Mouse (Mus musculus) stomach, embryonic 16.5 days (tissue): ENCODE measurements around the gene Trim10. TPM values are rescaled to one million over a fixed set of nuclear protein-coding genes. Genes with fewer than 3 reads are reported as not detected.
A peak's percentile ranks its signal among the peaks of the same experiment; 100 is the strongest.

Experiments used
- ATAC-seq: fragments of 200-750 bp; cut with Nextera tagmentation; 2 replicates; pipeline ENCODE4 v1.8.0; 2017; ENCODE audit warnings: moderate number of reproducible peaks, moderate TSS enrichment; ENCODE audit not compliant: insufficient read depth, low FRiP score
- H3K27ac ChIP-seq: fragments of 300-500 bp; sonication (generic); 2 replicates; pipeline ENCODE4 v1.5.1; 2014; ENCODE audit warnings: low read length
- H3K27me3 ChIP-seq: fragments of 300-500 bp; sonication (generic); 2 replicates; pipeline ENCODE4 v1.6.1; 2014; ENCODE audit warnings: low read length, control low read depth, mixed read lengths; ENCODE audit not compliant: control insufficient read depth, insufficient read depth
- H3K36me3 ChIP-seq: fragments of 300-500 bp; sonication (generic); 2 replicates; pipeline ENCODE4 v1.6.1; 2014; ENCODE audit warnings: low read length; ENCODE audit not compliant: control insufficient read depth, insufficient read depth
- H3K4me1 ChIP-seq: fragments of 300-500 bp; sonication (generic); 2 replicates; pipeline ENCODE4 v1.6.1; 2014; ENCODE audit warnings: low read length, control low read depth, mixed read lengths; ENCODE audit not compliant: control insufficient read depth, insufficient read depth
- H3K4me2 ChIP-seq: fragments of 300-500 bp; sonication (generic); 2 replicates; pipeline ENCODE4 v1.6.1; 2014; ENCODE audit warnings: low read depth, low read length, mixed read lengths
- H3K4me3 ChIP-seq: fragments of 300-500 bp; sonication (generic); replicated peaks from 2 replicates; pipeline ENCODE4 v1.5.1; 2014; ENCODE audit warnings: mild to moderate bottlenecking, low read length
- H3K9ac ChIP-seq: fragments of 300-500 bp; sonication (generic); 2 replicates; pipeline ENCODE4 v1.6.1; 2014; ENCODE audit warnings: low read length
- H3K9me3 ChIP-seq: fragments of 300-500 bp; sonication (generic); replicated peaks from 2 replicates; pipeline ENCODE4 v1.6.1; 2016; ENCODE audit warnings: low read length, control low read depth; ENCODE audit not compliant: control insufficient read depth
- WGBS: fragments of 180-500 bp; shearing (Covaris S2); extraction: QIAGEN DNeasy Blood & Tissue Kit; methylation state at CpG from one replicate; pipeline ENCODE4 v1.1.7; 2014; 5-methylcytosine and 5-hydroxymethylcytosine counted together
- polyA plus RNA-seq: library from polyadenylated mRNA; unstranded; fragments of >200 nt; fragmentation: Nextera tagmentation; extraction: Ambion mirVana; gene quantifications from 2 replicates; pipeline ENCODE4 v1.2.1, GENCODE M21; 2015

The Trim10 gene
- polyA plus RNA-seq, 1 experiment from 2014 or later, result 12.4 TPM

GRCm38 (mm10) chr17:36912031-36912430 lies 42.7 kb downstream of the Trim10 start:
- no peak for ATAC-seq
- Histone ChIP-seq H3K27ac (no peak overlapping the region), H3K27me3 (no peaks in the 10 kb centered on the region), H3K4me2 (no peak overlapping the region), H3K36me3 (no peaks in the 10 kb centered on the region), H3K4me1 (no peaks in the 10 kb centered on the region), H3K4me3 (no peak overlapping the region), H3K9ac (no peak overlapping the region), H3K9me3 (no peaks in the 10 kb centered on the region)
- 62% methylated on average over 2 of the region's 2 CpGs for WGBS

- no peak for ATAC-seq
Measured at GRCm38 (mm10) chr17:36914108-36914507, 44.7 kb downstream of the Trim10 start.

GRCm38 (mm10) chr17:36915076-36915475 lies 45.7 kb downstream of the Trim10 start:
- no peak overlapping the region for H3K27ac ChIP-seq
- no peaks in the 10 kb centered on the region for H3K36me3 ChIP-seq
- no peak overlapping the region for H3K4me3 ChIP-seq
- H3K4me2 ChIP-seq, result no peak overlapping the region
- H3K27me3 ChIP-seq, result no peaks in the 10 kb centered on the region
- no peak overlapping the region for H3K9ac ChIP-seq
- WGBS, result 15% methylated on average over 9 of the region's 9 CpGs
- ATAC-seq, result no peak
- H3K4me1 ChIP-seq, result no peaks in the 10 kb centered on the region
- no peaks in the 10 kb centered on the region for H3K9me3 ChIP-seq

More at GRCm38 (mm10) chr17:36914108-36914507, 44.7 kb downstream of the Trim10 start:
- Histone ChIP-seq H3K36me3 (no peaks in the 10 kb centered on the region), H3K9me3 (no peaks in the 10 kb centered on the region), H3K4me1 (no peaks in the 10 kb centered on the region), H3K9ac (no peak overlapping the region), H3K27ac (no peak overlapping the region), H3K27me3 (no peaks in the 10 kb centered on the region), H3K4me2 (no peak overlapping the region), H3K4me3 (no peak overlapping the region)
- 3% methylated on average over 2 of the region's 2 CpGs for WGBS

GRCm38 (mm10) chr17:36920239-36920638 lies 50.9 kb downstream of the Trim10 start:
- Histone ChIP-seq H3K4me2 (no peak overlapping the region), H3K27me3 (no peaks in the 10 kb centered on the region), H3K4me1 (no peaks in the 10 kb centered on the region), H3K27ac (no peak overlapping the region), H3K4me3 (no peak overlapping the region), H3K9me3 (no peaks in the 10 kb centered on the region), H3K36me3 (no peaks in the 10 kb centered on the region), H3K9ac (no peak overlapping the region)
- WGBS, result 41% methylated on average over 15 of the region's 15 CpGs
- ATAC-seq, result peak; percentile 58

- Histone ChIP-seq H3K4me2 (no peak overlapping the region), H3K9ac (no peak overlapping the region), H3K36me3 (no peaks in the 10 kb centered on the region), H3K4me3 (no peak overlapping the region), H3K4me1 (no peaks in the 10 kb centered on the region), H3K9me3 (no peaks in the 10 kb centered on the region), H3K27ac (no peak overlapping the region), H3K27me3 (no peaks in the 10 kb centered on the region)
- 73% methylated on average over 4 of the region's 4 CpGs for WGBS
- no peak for ATAC-seq
Measured at GRCm38 (mm10) chr17:36922715-36923114, 53.3 kb downstream of the Trim10 start.

- ATAC-seq, result no peak
- Histone ChIP-seq H3K36me3 (no peaks in the 10 kb centered on the region), H3K4me3 (no peak overlapping the region), H3K27ac (no peak overlapping the region), H3K4me1 (no peaks in the 10 kb centered on the region), H3K9ac (no peak overlapping the region), H3K9me3 (no peaks in the 10 kb centered on the region), H3K4me2 (no peak overlapping the region), H3K27me3 (no peaks in the 10 kb centered on the region)
- WGBS, result 61% methylated on average over 4 of the region's 4 CpGs
Measured at GRCm38 (mm10) chr17:36923491-36923890, 54.1 kb downstream of the Trim10 start.

Other genes starting within 250 kb of the Trim10 start
- not detected in 2 replicates for gene H2-M9, start 226.9 kb upstream of the Trim10 start, polyA plus RNA-seq
- gene H2-M1, start 197.4 kb upstream of the Trim10 start, polyA plus RNA-seq, result not detected in 2 replicates
- not detected in 2 replicates for gene H2-M10.5, start 96.7 kb upstream of the Trim10 start, polyA plus RNA-seq
- gene H2-M10.6, start 57.4 kb upstream of the Trim10 start, polyA plus RNA-seq, result not detected in 2 replicates
- gene Trim26, start 32.4 kb upstream of the Trim10 start, polyA plus RNA-seq, result 39.9 and 41.3 TPM in 2 replicates
- gene Trim15, start 2.4 kb upstream of the Trim10 start, polyA plus RNA-seq, result 0.83 and 1.2 TPM in 2 replicates
- gene Trim40, start 20.5 kb downstream of the Trim10 start, polyA plus RNA-seq, result 0.08 and 0.10 TPM in 2 replicates
- 5.3 and 6.3 TPM in 2 replicates for gene Trim31, start 28.5 kb downstream of the Trim10 start, polyA plus RNA-seq
- 3.4 and 5.9 TPM in 2 replicates for gene Rnf39, start 73.3 kb downstream of the Trim10 start, polyA plus RNA-seq
- gene Ppp1r11, start 82.2 kb downstream of the Trim10 start, polyA plus RNA-seq, result 97.4 and 109 TPM in 2 replicates
- 70.3 and 79.7 TPM in 2 replicates for gene Znrd1, start 89.0 kb downstream of the Trim10 start, polyA plus RNA-seq
- 4.2 and 5.6 TPM in 2 replicates for gene Znrd1as, start 89.0 kb downstream of the Trim10 start, polyA plus RNA-seq
- gene 2410137M14Rik, start 111.7 kb downstream of the Trim10 start, polyA plus RNA-seq, result not detected in 2 replicates
- gene H2-M5, start 120.0 kb downstream of the Trim10 start, polyA plus RNA-seq, result 0.35 and 0.43 TPM in 2 replicates
- 40.9 and 50.3 TPM in 2 replicates for gene Zfp57, start 131.6 kb downstream of the Trim10 start, polyA plus RNA-seq
- gene Mog, start 153.8 kb downstream of the Trim10 start, polyA plus RNA-seq, result 0.21 TPM in 1 of 2 replicates, not detected in the other
- gene Gabbr1, start 176.4 kb downstream of the Trim10 start, polyA plus RNA-seq, result 7.2 and 7.5 TPM in 2 replicates
- gene Olfr90, start 218.9 kb downstream of the Trim10 start, polyA plus RNA-seq, result not detected in 2 replicates
- gene Olfr91, start 228.7 kb downstream of the Trim10 start, polyA plus RNA-seq, result not detected in 2 replicates